Mouse (Mus musculus) neural tube, embryonic 12.5 days (tissue): ENCODE data around the gene Imp4. TPM values are rescaled to one million over a fixed set of nuclear protein-coding genes. Genes with fewer than 3 reads are reported as not detected.

Source experiments
- ATAC-seq: fragments of 200-750 bp; cut with Nextera tagmentation; 2 replicates; pipeline ENCODE4 v1.8.0; 2017; ENCODE audit warnings: low read depth, mild to moderate bottlenecking, moderate TSS enrichment, moderate library complexity; ENCODE audit not compliant: low FRiP score
- H3K27ac ChIP-seq: fragments of 300-500 bp; sonication (generic); 2 replicates; pipeline ENCODE4 v1.5.1; 2016
- H3K27me3 ChIP-seq: fragments of 300-500 bp; sonication (generic); replicated peaks from 2 replicates; pipeline ENCODE4 v1.6.1; 2016; ENCODE audit warnings: mild to moderate bottlenecking
- H3K36me3 ChIP-seq: fragments of 300-500 bp; sonication (generic); 2 replicates; pipeline ENCODE4 v1.6.1; 2016; ENCODE audit warnings: mild to moderate bottlenecking
- H3K4me1 ChIP-seq: fragments of 300-500 bp; sonication (generic); 2 replicates; pipeline ENCODE4 v1.6.1; 2016
- H3K4me2 ChIP-seq: fragments of 300-500 bp; sonication (generic); replicated peaks from 2 replicates; pipeline ENCODE4 v1.6.1; 2016; ENCODE audit warnings: mild to moderate bottlenecking
- H3K4me3 ChIP-seq: fragments of 300-500 bp; sonication (generic); 2 replicates; pipeline ENCODE4 v1.5.1; 2016
- H3K9ac ChIP-seq: fragments of 300-500 bp; sonication (generic); 2 replicates; pipeline ENCODE4 v1.6.1; 2016; ENCODE audit warnings: mild to moderate bottlenecking
- H3K9me3 ChIP-seq: fragments of 300-500 bp; sonication (generic); 2 replicates; pipeline ENCODE4 v1.6.1; 2016; ENCODE audit warnings: mild to moderate bottlenecking
- WGBS: fragments of 180-500 bp; shearing (Covaris S2); methylation state at CpG from one replicate; pipeline ENCODE4 v1.1.7; 2016; 5-methylcytosine and 5-hydroxymethylcytosine counted together
- microRNA-seq: library from miRNA; unstranded; fragments of <30 nt; microRNA quantifications from one replicate; pipeline ENCODE4, GENCODE M21; 2017
- polyA plus RNA-seq: library from polyadenylated mRNA; unstranded; fragments of >200 nt; fragmentation: Nextera tagmentation; extraction: Ambion mirVana; gene quantifications from 2 replicates; pipeline ENCODE4 v1.2.1, GENCODE M21; 2016

Imp4 gene
- polyA plus RNA-seq, 1 experiment from 2014 or later = 77.3 TPM

GRCm38 (mm10) chr1:34489852-34490541 is 50.3 kb downstream of the Imp4 start:
- Histone ChIP-seq H3K36me3 (no peaks in the 10 kb centered on the region), H3K4me2 (no peak overlapping the region), H3K9me3 (no peaks in the 10 kb centered on the region), H3K27ac (no peak overlapping the region), H3K9ac (no peak overlapping the region), H3K4me3 (no peak overlapping the region), H3K4me1 (peaks cover 5% of the 10 kb centered on the region; the same call in 1 of the 2 replicates), H3K27me3 (0 out of 2 replicates have a peak, but pooled peaks cover 3% of the 10 kb centered on the region)
- 88% methylated on average over 6 of the region's 6 CpGs for WGBS
- ATAC-seq = no peak

- H3K36me3 ChIP-seq = no peaks in the 10 kb centered on the region
- H3K9me3 ChIP-seq = no peaks in the 10 kb centered on the region
- no peak overlapping the region for H3K4me2 ChIP-seq
- H3K27me3 ChIP-seq = no peaks in the 10 kb centered on the region
- H3K9ac ChIP-seq = no peak overlapping the region
- WGBS = 90% methylated on average over 4 of the region's 4 CpGs
- H3K4me1 ChIP-seq = no peaks in the 10 kb centered on the region
- ATAC-seq = no peak
- no peak overlapping the region for H3K27ac ChIP-seq
- no peak overlapping the region for H3K4me3 ChIP-seq
Measured at GRCm38 (mm10) chr1:34491480-34491879, 51.8 kb downstream of the Imp4 start.

Small RNA genes lying within 50 kb of the gene (microRNA-seq; reads per million reads assigned to microRNA genes)
- 4.8 reads per million, percentile 14 among the genes with 10 or more reads in this experiment for gene Mir5103

Other genes with a start within 250 kb of the Imp4 start
- gene Ccdc115, start 179 bp upstream of the Imp4 start, polyA plus RNA-seq = 64.1 and 64.5 TPM in 2 replicates
- gene Ptpn18, start 19.9 kb downstream of the Imp4 start, polyA plus RNA-seq = 5.2 and 7.7 TPM in 2 replicates
- gene Prss39, start 58.6 kb downstream of the Imp4 start, polyA plus RNA-seq = not detected in 2 replicates
- gene Cfc1, start 95.8 kb downstream of the Imp4 start, polyA plus RNA-seq = not detected in 2 replicates
- gene Prss40, start 121.1 kb downstream of the Imp4 start, polyA plus RNA-seq = not detected in 2 replicates
- 11.9 and 13.1 TPM in 2 replicates for gene Amer3, start 139.8 kb downstream of the Imp4 start, polyA plus RNA-seq